Mouse (Mus musculus) small intestine, adult 2 months (tissue): Measurements from ENCODE around the gene Cd248.

Experiments used
- CTCF ChIP-seq: fragments of 200-500 bp; IDR thresholded peaks from 2 replicates; pipeline ENCODE4 v1.5.1; 2012; ENCODE audit warnings: low read depth, mild to moderate bottlenecking, control low read depth, inconsistent platforms, low read length, moderate library complexity, mixed read lengths; ENCODE audit not compliant: insufficient replicate concordance, insufficient read length; ENCODE audit errors: extremely low read depth
- POLR2A ChIP-seq: fragments of 200-500 bp; IDR thresholded peaks from 2 replicates; pipeline ENCODE4 v1.6.1; 2012; ENCODE audit warnings: low read depth, mild to moderate bottlenecking, control low read depth, inconsistent platforms, low read length, moderate library complexity

GRCm38 (mm10) chr19:5065104-5065503 is 2.8 kb upstream of the Cd248 start:
- TF ChIP-seq POLR2A, result no peak
- TF ChIP-seq CTCF, result no peak
